Mouse (Mus musculus) midbrain, embryonic 13.5 days (tissue): ENCODE measurements at regions not wholly inside any gene's neighbourhood (a gene's known extent, or its start where the extent isn't known, plus 50 kb on each side); places are given as distances from the start of the nearest gene placed in this dataset.

Experiments used
- ATAC-seq: fragments of 200-750 bp; cut with Nextera tagmentation; 2 replicates; pipeline ENCODE4 v1.8.0; 2017; ENCODE audit warnings: mild to moderate bottlenecking, moderate TSS enrichment, moderate library complexity
- H3K27ac ChIP-seq: fragments of 300-500 bp; sonication (generic); 2 replicates; pipeline ENCODE4 v1.5.1; 2015; ENCODE audit warnings: inconsistent platforms, mild to moderate bottlenecking, moderate library complexity
- H3K27me3 ChIP-seq: fragments of 300-500 bp; sonication (generic); 2 replicates; pipeline ENCODE4 v1.6.1; 2015; ENCODE audit warnings: mild to moderate bottlenecking, inconsistent platforms
- H3K36me3 ChIP-seq: fragments of 300-500 bp; sonication (generic); 2 replicates; pipeline ENCODE4 v1.6.1; 2015; ENCODE audit warnings: mild to moderate bottlenecking, inconsistent platforms
- H3K4me1 ChIP-seq: fragments of 300-500 bp; sonication (generic); replicated peaks from 2 replicates; pipeline ENCODE4 v1.6.1; 2015; ENCODE audit warnings: inconsistent platforms
- H3K4me2 ChIP-seq: fragments of 300-500 bp; sonication (generic); replicated peaks from 2 replicates; pipeline ENCODE4 v1.6.1; 2015; ENCODE audit warnings: moderate library complexity, mild to moderate bottlenecking, inconsistent platforms
- H3K4me3 ChIP-seq: fragments of 300-500 bp; sonication (generic); replicated peaks from 2 replicates; pipeline ENCODE4 v1.5.1; 2015; ENCODE audit warnings: mild to moderate bottlenecking, inconsistent platforms
- H3K9ac ChIP-seq: fragments of 300-500 bp; sonication (generic); replicated peaks from 2 replicates; pipeline ENCODE4 v1.6.1; 2015; ENCODE audit warnings: mild to moderate bottlenecking, inconsistent platforms
- H3K9me3 ChIP-seq: fragments of 300-500 bp; sonication (generic); 2 replicates; pipeline ENCODE4 v1.6.1; 2016; ENCODE audit warnings: mild to moderate bottlenecking, inconsistent platforms
- WGBS: fragments of 180-500 bp; shearing (Covaris S2); methylation state at CpG from one replicate; pipeline ENCODE4 v1.1.7; 2015; 5-methylcytosine and 5-hydroxymethylcytosine counted together

- H3K4me2 ChIP-seq = no peak overlapping the region
- ATAC-seq = no peak
Measured at GRCm38 (mm10) chr10:8070472-8070871, 114.4 kb upstream of the Tab2 start.

GRCm38 (mm10) chr10:8066926-8067325 lies 110.9 kb upstream of the Tab2 start:
- H3K27ac ChIP-seq = no peak overlapping the region
- no peaks in the 10 kb centered on the region for H3K27me3 ChIP-seq
- no peak overlapping the region for H3K4me3 ChIP-seq
- H3K4me2 ChIP-seq = no peak overlapping the region
- WGBS = 80% methylated on average over 3 of the region's 3 CpGs
- H3K9me3 ChIP-seq = 0 out of 2 replicates have a peak, but pooled peaks cover 4% of the 10 kb centered on the region
- ATAC-seq = no peak
- H3K4me1 ChIP-seq = no peaks in the 10 kb centered on the region
- no peak overlapping the region for H3K9ac ChIP-seq
- H3K36me3 ChIP-seq = no peaks in the 10 kb centered on the region

More at GRCm38 (mm10) chr10:8070472-8070871, 114.4 kb upstream of the Tab2 start:
- no peak overlapping the region for H3K4me3 ChIP-seq
- no peaks in the 10 kb centered on the region for H3K27me3 ChIP-seq
- 0 out of 2 replicates have a peak, but pooled peaks cover 4% of the 10 kb centered on the region for H3K9me3 ChIP-seq
- WGBS = 75% methylated on average over 2 of the region's 2 CpGs
- H3K4me1 ChIP-seq = no peaks in the 10 kb centered on the region
- no peak overlapping the region for H3K27ac ChIP-seq
- no peaks in the 10 kb centered on the region for H3K36me3 ChIP-seq
- H3K9ac ChIP-seq = no peak overlapping the region

- no peaks in the 10 kb centered on the region for H3K36me3 ChIP-seq
- H3K27ac ChIP-seq = no peak overlapping the region
- 0 out of 2 replicates have a peak, but pooled peaks cover 7% of the 10 kb centered on the region for H3K9me3 ChIP-seq
- WGBS = 94% methylated on average over 8 of the region's 8 CpGs
- no peaks in the 10 kb centered on the region for H3K4me1 ChIP-seq
- H3K27me3 ChIP-seq = no peaks in the 10 kb centered on the region
- H3K4me2 ChIP-seq = no peak overlapping the region
- no peak for ATAC-seq
- no peak overlapping the region for H3K9ac ChIP-seq
- H3K4me3 ChIP-seq = no peak overlapping the region
Measured at GRCm38 (mm10) chr10:8065746-8066145, 109.7 kb upstream of the Tab2 start.

- Histone ChIP-seq H3K27ac (no peak overlapping the region), H3K4me1 (no peaks in the 10 kb centered on the region), H3K9me3 (0 out of 2 replicates have a peak, but pooled peaks cover 8% of the 10 kb centered on the region), H3K9ac (no peak overlapping the region), H3K4me2 (no peak overlapping the region), H3K4me3 (no peak overlapping the region), H3K27me3 (no peaks in the 10 kb centered on the region), H3K36me3 (no peaks in the 10 kb centered on the region)
- WGBS = 79% methylated on average over 2 of the region's 2 CpGs
- no peak for ATAC-seq
Measured at GRCm38 (mm10) chr10:8064281-8064680, 108.3 kb upstream of the Tab2 start.

- 71% methylated on average over 5 of the region's 5 CpGs for WGBS
- H3K4me2 ChIP-seq = no peak overlapping the region
- 0 out of 2 replicates have a peak, but pooled peaks cover 6% of the 10 kb centered on the region for H3K9me3 ChIP-seq
- no peaks in the 10 kb centered on the region for H3K36me3 ChIP-seq
- H3K27ac ChIP-seq = no peak overlapping the region
- ATAC-seq = no peak
- no peaks in the 10 kb centered on the region for H3K4me1 ChIP-seq
- H3K27me3 ChIP-seq = no peaks in the 10 kb centered on the region
- no peak overlapping the region for H3K9ac ChIP-seq
- H3K4me3 ChIP-seq = no peak overlapping the region
Measured at GRCm38 (mm10) chr10:8063458-8064090, 107.5 kb upstream of the Tab2 start.

GRCm38 (mm10) chr10:8060987-8061386 lies 105.0 kb upstream of the Tab2 start:
- Histone ChIP-seq H3K4me3 (no peak overlapping the region), H3K9ac (no peak overlapping the region), H3K27ac (no peak overlapping the region), H3K36me3 (no peaks in the 10 kb centered on the region), H3K4me1 (no peaks in the 10 kb centered on the region), H3K9me3 (0 out of 2 replicates have a peak, but pooled peaks cover 4% of the 10 kb centered on the region), H3K4me2 (no peak overlapping the region), H3K27me3 (no peaks in the 10 kb centered on the region)
- no peak for ATAC-seq

- Histone ChIP-seq H3K4me3 (no peak overlapping the region), H3K27ac (no peak overlapping the region), H3K4me2 (no peak overlapping the region), H3K9ac (no peak overlapping the region), H3K4me1 (no peaks in the 10 kb centered on the region), H3K36me3 (no peaks in the 10 kb centered on the region), H3K27me3 (no peaks in the 10 kb centered on the region), H3K9me3 (0 out of 2 replicates have a peak, but pooled peaks cover 4% of the 10 kb centered on the region)
- no peak for ATAC-seq
- WGBS = 76% methylated on average over 1 of the region's 1 CpGs
Measured at GRCm38 (mm10) chr10:8059769-8060168, 103.7 kb upstream of the Tab2 start.

- no peak overlapping the region for H3K4me3 ChIP-seq
- no peak overlapping the region for H3K9ac ChIP-seq
- H3K4me1 ChIP-seq = no peaks in the 10 kb centered on the region
- H3K9me3 ChIP-seq = 0 out of 2 replicates have a peak, but pooled peaks cover 4% of the 10 kb centered on the region
- no peak for ATAC-seq
- H3K27ac ChIP-seq = no peak overlapping the region
- no peaks in the 10 kb centered on the region for H3K36me3 ChIP-seq
- no peaks in the 10 kb centered on the region for H3K27me3 ChIP-seq
- no peak overlapping the region for H3K4me2 ChIP-seq
- WGBS = 88% methylated on average over 5 of the region's 5 CpGs
Measured at GRCm38 (mm10) chr10:8057855-8058254, 101.8 kb upstream of the Tab2 start.

GRCm38 (mm10) chr10:8055293-8055692 lies 99.3 kb upstream of the Tab2 start:
- no peak overlapping the region for H3K4me2 ChIP-seq
- no peak overlapping the region for H3K4me3 ChIP-seq
- no peaks in the 10 kb centered on the region for H3K27me3 ChIP-seq
- ATAC-seq = no peak
- H3K36me3 ChIP-seq = no peaks in the 10 kb centered on the region
- no peak overlapping the region for H3K27ac ChIP-seq
- no peaks in the 10 kb centered on the region for H3K4me1 ChIP-seq
- H3K9ac ChIP-seq = no peak overlapping the region
- H3K9me3 ChIP-seq = no peaks in the 10 kb centered on the region
- 76% methylated on average over 6 of the region's 6 CpGs for WGBS

GRCm38 (mm10) chr10:8043416-8044163 lies 87.6 kb upstream of the Tab2 start:
- no peak overlapping the region for H3K4me3 ChIP-seq
- H3K36me3 ChIP-seq = no peaks in the 10 kb centered on the region

GRCm38 (mm10) chr10:8042306-8042705 lies 86.3 kb upstream of the Tab2 start:
- Histone ChIP-seq H3K9me3 (no peaks in the 10 kb centered on the region), H3K4me1 (peaks cover 19% of the 10 kb centered on the region), H3K27me3 (no peaks in the 10 kb centered on the region), H3K36me3 (no peaks in the 10 kb centered on the region), H3K27ac (no peak overlapping the region), H3K4me2 (no peak overlapping the region), H3K9ac (no peak overlapping the region), H3K4me3 (no peak overlapping the region)
- WGBS = 91% methylated on average over 6 of the region's 6 CpGs
- ATAC-seq = no peak

More at GRCm38 (mm10) chr10:8043416-8044163, 87.6 kb upstream of the Tab2 start:
- H3K27me3 ChIP-seq = no peaks in the 10 kb centered on the region
- 93% methylated on average over 3 of the region's 3 CpGs for WGBS
- no peak overlapping the region for H3K9ac ChIP-seq
- H3K4me1 ChIP-seq = peaks cover 7% of the 10 kb centered on the region
- H3K27ac ChIP-seq = no peak overlapping the region
- no peak overlapping the region for H3K4me2 ChIP-seq
- no peak for ATAC-seq
- no peaks in the 10 kb centered on the region for H3K9me3 ChIP-seq

GRCm38 (mm10) chr10:8041790-8042189 lies 85.8 kb upstream of the Tab2 start:
- no peak overlapping the region for H3K27ac ChIP-seq
- H3K4me3 ChIP-seq = no peak overlapping the region
- no peak overlapping the region for H3K4me2 ChIP-seq
- 54% methylated on average over 8 of the region's 8 CpGs for WGBS
- no peak for ATAC-seq
- no peaks in the 10 kb centered on the region for H3K9me3 ChIP-seq
- no peak overlapping the region for H3K9ac ChIP-seq
- H3K4me1 ChIP-seq = peaks cover 23% of the 10 kb centered on the region
- H3K27me3 ChIP-seq = no peaks in the 10 kb centered on the region
- H3K36me3 ChIP-seq = no peaks in the 10 kb centered on the region
